ENCODE assay signal across 26 mouse cellular contexts in genomic region chr2:170738446-170738845, GRCm38 (mm10). TPM values are rescaled to one million over a fixed set of nuclear protein-coding genes. Genes with fewer than 3 reads are reported as not detected.
DNase-seq lines count a peak whose midpoint lies in the region; ATAC-seq lines count a peak whose summit lies in the region.
"Had no signal": no experiment of that assay in that cellular context is flagged by ENCODE, and none has a peak within 500 bp of the region (broad histone marks: within the 10 kb centered on the region; RNA-seq: fewer than 3 reads in every experiment).

No protein-coding gene starts in this region.

- H3K4me2 ChIP-seq in forebrain, embryonic 11.5 days (ENCODE audit: low read depth, low read length, severe bottlenecking), result no peak overlapping the region
- H3K4me2 ChIP-seq in forebrain, embryonic 13.5 days, result no peak overlapping the region
- H3K4me2 ChIP-seq: embryonic facial prominence, embryonic 12.5 days; forebrain, embryonic 12.5 days; heart, embryonic 13.5 days; hindbrain, embryonic 15.5 days; liver, embryonic 15.5 days; neural tube, embryonic 12.5 days had no signal

- H3K27me3 ChIP-seq in forebrain, embryonic 11.5 days (ENCODE audit: control insufficient read depth, insufficient read depth, low read length), result no peaks in the 10 kb centered on the region
- no peaks in the 10 kb centered on the region for H3K27me3 ChIP-seq in forebrain, embryonic 13.5 days
- H3K27me3 ChIP-seq: embryonic facial prominence, embryonic 12.5 days; forebrain, embryonic 12.5 days; heart, embryonic 13.5 days; hindbrain, embryonic 15.5 days; liver, embryonic 15.5 days; neural tube, embryonic 12.5 days had no signal

- H3K4me3 ChIP-seq in forebrain, embryonic 11.5 days (ENCODE audit: low read depth, low read length), result no peak overlapping the region
- no peak overlapping the region for H3K4me3 ChIP-seq in forebrain, embryonic 13.5 days
- H3K4me3 ChIP-seq: embryonic facial prominence, embryonic 12.5 days; forebrain, embryonic 12.5 days; heart, adult 2 months; heart, embryonic 13.5 days; hindbrain, embryonic 15.5 days; liver, embryonic 15.5 days; neural tube, embryonic 12.5 days had no signal

- 91% methylated on average over 9 of the region's 9 CpGs for WGBS in forebrain, embryonic 11.5 days
- WGBS in forebrain, embryonic 13.5 days, result 89% methylated on average over 9 of the region's 9 CpGs

- no peak overlapping the region for H3K9ac ChIP-seq in forebrain, embryonic 11.5 days (ENCODE audit: low read length)
- H3K9ac ChIP-seq in forebrain, embryonic 13.5 days, result no peak overlapping the region
- H3K9ac ChIP-seq: embryonic facial prominence, embryonic 12.5 days; forebrain, embryonic 12.5 days; heart, embryonic 13.5 days; hindbrain, embryonic 15.5 days; liver, embryonic 15.5 days; neural tube, embryonic 12.5 days had no signal

- H3K9me3 ChIP-seq in forebrain, embryonic 11.5 days (ENCODE audit: control insufficient read depth, low read length), result no peaks in the 10 kb centered on the region
- H3K9me3 ChIP-seq in forebrain, embryonic 13.5 days (replicated peaks), result no peaks in the 10 kb centered on the region
- H3K9me3 ChIP-seq: embryonic facial prominence, embryonic 12.5 days; forebrain, embryonic 12.5 days; heart, embryonic 13.5 days; hindbrain, embryonic 15.5 days; neural tube, embryonic 12.5 days had no signal

- H3K27ac ChIP-seq in forebrain, embryonic 11.5 days (ENCODE audit: low read depth, low read length), result no peak overlapping the region
- H3K27ac ChIP-seq in forebrain, embryonic 13.5 days, result no peak overlapping the region
- H3K27ac ChIP-seq: embryonic facial prominence, embryonic 12.5 days; forebrain, embryonic 12.5 days; heart, adult 2 months; heart, embryonic 13.5 days; hindbrain, embryonic 15.5 days; kidney, postnatal 0 days; liver, embryonic 15.5 days; neural tube, embryonic 12.5 days had no signal

- H3K4me1 ChIP-seq in forebrain, embryonic 11.5 days (replicated peaks; ENCODE audit: control insufficient read depth, insufficient read depth, low read length), result 0 out of 2 replicates have a peak, but pooled peaks cover 1% of the 10 kb centered on the region
- H3K4me1 ChIP-seq in forebrain, embryonic 13.5 days, result peaks cover 19% of the 10 kb centered on the region
- H3K4me1 ChIP-seq: liver, embryonic 15.5 days had no signal

- intact Hi-C loops in left cerebral cortex, postnatal 4 days (cut with DNase I), result loop anchor here (10.0 kb wide), 1 partner anchor 116 kb away; no protein-coding TSS in a partner anchor
- intact Hi-C loops in left cerebral cortex, postnatal 25 days (cut with DNase I), result no loop called here

- no peak for ATAC-seq in forebrain, embryonic 11.5 days (replicated peaks; ENCODE audit: low FRiP score)
- no peak for ATAC-seq in forebrain, embryonic 13.5 days

- DNase-seq in forebrain, embryonic 11.5 days (ENCODE audit: low spot score), result peak; percentile 38
- DNase-seq in left cerebral cortex, adult 11 months (ENCODE audit: low spot score), result peak; percentile 33
- no peak for DNase-seq in left cerebral cortex, postnatal 4 days
- peak; percentile 64 to 96 for DNase-seq in left cerebral cortex, postnatal 25 days (ENCODE audit: low spot score in 2 of 2)
- DNase-seq in neural tube, embryonic 10.5 days (ENCODE audit: extremely low spot score, low spot score), result no peak
- DNase-seq in kidney, postnatal 14 days, result no peak
- DNase-seq: adrenal gland, postnatal 10 days; cerebellum, adult 2 months; cerebellum, postnatal 25 days; gastrocnemius, postnatal 25 days; heart, adult 2 months; heart, postnatal 14 days; kidney, adult 2 months; liver; lung, postnatal 4 days; midbrain, embryonic 14.5 days; thymus, postnatal 36 days had no signal

- no peaks in the 10 kb centered on the region for H3K36me3 ChIP-seq in forebrain, embryonic 11.5 days (ENCODE audit: control insufficient read depth, insufficient read depth, low read length)
- 0 out of 2 replicates have a peak, but pooled peaks cover 5% of the 10 kb centered on the region for H3K36me3 ChIP-seq in forebrain, embryonic 13.5 days (ENCODE audit: poor library complexity, severe bottlenecking)
- H3K36me3 ChIP-seq: embryonic facial prominence, embryonic 12.5 days; forebrain, embryonic 12.5 days; heart, embryonic 13.5 days; hindbrain, embryonic 15.5 days; liver, embryonic 15.5 days; neural tube, embryonic 12.5 days had no signal

RNA-seq across cellular contexts. Expression of gene Dok5, which starts 6.8 kb away (rescaled TPM):
- 6.2 and 8.1 TPM in 2 replicates for polyA plus RNA-seq in forebrain, embryonic 11.5 days (2014; fragmentation: Nextera tagmentation; extraction: Ambion mirVana)
- 30.4 and 30.5 TPM in 2 replicates for polyA plus RNA-seq in forebrain, embryonic 13.5 days (2015; fragmentation: Nextera tagmentation; extraction: Ambion mirVana)
- total RNA-seq in left cerebral cortex, postnatal 4 days (2021), result 100 to 1,000 TPM; 100 to 127 TPM
- 10 to 100 TPM; 35.9 to 38.6 TPM for total RNA-seq in left cerebral cortex, postnatal 25 days (2021)
- total RNA-seq: megakaryocyte-erythroid progenitor cell, adult 5-6 weeks had no signal

Comparison
In these comparisons a context has a peak if more than half of its experiments do, and no peak if none do; other contexts are left out.
1. DNase-seq: peak in forebrain, embryonic 11.5 days (single experiment), left cerebral cortex, adult 11 months (single experiment) and left cerebral cortex, postnatal 25 days (2 of 2); none in left cerebral cortex, postnatal 4 days (single experiment), neural tube, embryonic 10.5 days (single experiment) and kidney, postnatal 14 days (single experiment).